Mouse (Mus musculus) mouse embryonic stem cell (cell line): ENCODE results near the gene Syn1.

Experiments
- in situ Hi-C, 2 experiments: fragments of 300-500 bp; cut with MboI; formaldehyde crosslinking; loops; 1 replicate in 1 of 2; 3 replicates in 1 of 2; pipeline ENCODE4 v1.14.3; 2019 to 2020; ENCODE audit warnings: low sequenced_read_pairs in 2 of 2, low pct_unique_long_range_greater_than_20kb in 1 of 2, mixed read lengths in 1 of 2; ENCODE audit not compliant: unreplicated experiment in 1 of 2

Syn1 gene

GRCm38 (mm10) chrX:20920844-20921364 is at the start of gene Syn1:
TSS of gene Syn1 (minus strand) at chrX:20921004.
- in situ Hi-C loops = no loop called here

DNA sequence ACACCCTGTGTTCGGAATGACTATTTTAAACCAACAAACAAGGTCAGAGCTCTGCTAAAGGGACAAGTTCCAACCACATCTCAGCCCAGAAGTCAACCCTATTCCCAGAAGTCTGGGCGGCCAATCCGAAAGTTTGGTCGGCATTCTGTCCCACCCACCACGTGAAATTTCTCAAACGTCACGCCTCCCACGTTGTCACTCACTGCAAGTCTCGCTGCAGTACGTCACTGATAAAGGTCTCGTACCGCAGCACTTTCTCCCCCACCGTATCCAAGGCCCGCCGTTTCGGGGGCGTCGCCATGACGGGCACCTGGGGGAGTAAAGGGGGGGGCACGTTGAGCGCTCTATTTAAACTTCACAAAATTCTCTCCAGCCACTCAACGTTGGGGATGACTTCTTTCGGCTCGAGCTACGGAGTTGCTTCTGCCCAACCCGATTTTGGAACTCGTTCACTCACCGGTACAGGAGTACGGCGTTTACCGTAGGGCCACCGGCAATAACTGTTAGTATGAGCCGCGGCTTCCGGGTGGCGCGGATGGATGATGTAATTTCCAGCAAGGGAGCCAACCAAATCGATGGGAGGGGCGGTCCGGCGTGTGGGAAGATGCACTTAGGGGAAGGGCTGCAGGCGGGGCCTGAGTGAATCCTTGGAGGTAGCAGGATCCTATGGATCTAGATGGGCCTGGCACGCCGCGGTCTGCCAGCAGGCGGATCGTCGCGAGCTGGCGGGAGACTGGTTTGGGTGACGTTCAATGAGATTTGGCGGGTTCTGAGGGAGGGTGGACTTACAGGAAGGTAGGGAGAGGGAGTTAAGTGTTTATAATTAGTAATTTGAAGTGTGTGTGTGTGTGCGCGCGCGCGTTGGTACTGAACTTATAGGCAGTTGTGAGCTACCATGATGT is 40.9 kb upstream of the Syn1 start, which contains the start of gene Uxt:
TSS of gene Uxt (minus strand) at position 541 of the 902 bp plus-strand sequence.
- in situ Hi-C loops = no loop called here

GRCm38 (mm10) chrX:20950191-20950880 is 29.5 kb upstream of the Syn1 start, which contains the start of gene Elk1:
TSS of gene Elk1 (minus strand) at chrX:20950608.
- in situ Hi-C loops = loop anchor here in 1 of 2 experiments (10.0 kb wide), 1 partner anchor 276 kb away; no protein-coding TSS in a partner anchor

- in situ Hi-C loops = no loop called here
Measured at GRCm38 (mm10) chrX:20946055-20946454, 25.3 kb upstream of the Syn1 start.

GRCm38 (mm10) chrX:20931963-20932362 is 11.2 kb upstream of the Syn1 start:
- in situ Hi-C loops = no loop called here

DNA sequence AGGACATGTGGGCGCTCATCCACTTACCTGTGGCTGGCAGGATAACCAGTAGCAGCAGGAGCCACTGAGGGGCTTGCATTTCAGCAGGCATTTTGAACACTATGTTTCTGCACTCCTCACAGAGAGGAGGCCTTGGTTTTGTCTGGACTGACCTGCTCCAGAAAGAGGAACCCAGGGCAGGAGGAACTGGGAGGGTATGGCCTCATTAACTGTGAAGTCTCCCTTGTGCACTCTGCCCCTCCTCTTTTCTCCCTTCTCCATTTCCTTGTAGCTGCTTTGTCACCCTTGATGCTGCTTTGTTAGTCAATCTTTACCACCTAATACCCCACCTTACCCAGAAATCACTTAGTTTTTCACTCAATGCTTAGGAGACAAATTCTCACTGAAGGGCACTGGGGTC is 10.6 kb upstream of the Syn1 start, which contains the start of gene Cfp:
TSS of gene Cfp (minus strand) at position 192 of the 400 bp plus-strand sequence.
- in situ Hi-C loops = no loop called here

- in situ Hi-C loops = no loop called here
Measured at GRCm38 (mm10) chrX:20929859-20930258, 9.1 kb upstream of the Syn1 start.

- in situ Hi-C loops = no loop called here
Measured at GRCm38 (mm10) chrX:20924976-20925375, 4.2 kb upstream of the Syn1 start.

GRCm38 (mm10) chrX:20923506-20923905 is 2.7 kb upstream of the Syn1 start:
- in situ Hi-C loops = no loop called here

DNA sequence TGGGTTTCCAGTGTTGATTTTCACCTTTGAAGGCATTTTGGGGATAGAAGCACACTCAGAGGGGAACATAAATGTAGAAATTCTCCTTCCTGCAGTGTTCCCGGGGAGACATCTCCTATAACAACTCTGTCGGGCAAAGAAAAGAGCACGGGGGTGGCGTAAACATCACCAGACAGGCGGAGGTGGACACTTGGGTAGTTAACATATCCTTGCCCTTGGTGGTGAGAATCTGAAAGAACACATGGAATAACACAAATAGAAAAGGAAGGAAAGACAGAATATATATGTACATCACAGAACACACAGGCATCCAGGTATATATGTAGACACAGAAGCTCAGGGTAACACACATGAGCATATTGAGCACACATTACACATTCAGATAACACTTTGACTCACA is 562 bp upstream of the Syn1 start:
- in situ Hi-C loops = no loop called here

- in situ Hi-C loops = no loop called here
Measured at GRCm38 (mm10) chrX:20920249-20920843, 458 bp downstream of the Syn1 start.

GRCm38 (mm10) chrX:20915075-20915474 is 5.7 kb downstream of the Syn1 start:
- in situ Hi-C loops = no loop called here

GRCm38 (mm10) chrX:20913726-20914125 is 7.1 kb downstream of the Syn1 start:
- in situ Hi-C loops = no loop called here

DNA sequence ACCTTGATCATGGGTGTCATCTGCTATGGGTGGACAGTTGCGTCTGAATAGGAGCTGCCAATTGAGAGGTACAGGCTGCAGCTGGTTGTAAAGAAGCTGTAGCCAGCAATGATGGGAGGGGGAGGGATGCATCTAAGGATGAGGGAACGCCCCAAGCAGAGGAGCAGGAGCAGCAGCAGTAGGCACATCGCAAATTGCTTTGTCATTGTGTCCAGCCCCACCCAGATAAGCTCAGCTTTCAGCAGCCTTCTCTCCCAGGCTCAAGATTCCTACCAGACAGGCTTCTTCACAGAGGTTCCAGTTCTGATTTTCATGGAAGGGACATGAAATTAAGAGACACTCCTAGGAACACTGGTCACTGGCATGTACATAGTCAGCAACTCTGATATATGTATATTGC is 10.7 kb downstream of the Syn1 start:
- in situ Hi-C loops = no loop called here

- in situ Hi-C loops = no loop called here
Measured at GRCm38 (mm10) chrX:20875241-20875640, 45.6 kb downstream of the Syn1 start.

GRCm38 (mm10) chrX:20872928-20873500 is 47.8 kb downstream of the Syn1 start:
- in situ Hi-C loops = no loop called here

GRCm38 (mm10) chrX:20869962-20870513 is 50.8 kb downstream of the Syn1 start, which contains the start of gene Timp1:
TSS of gene Timp1 (plus strand) at chrX:20870166.
- in situ Hi-C loops = no loop called here

DNA sequence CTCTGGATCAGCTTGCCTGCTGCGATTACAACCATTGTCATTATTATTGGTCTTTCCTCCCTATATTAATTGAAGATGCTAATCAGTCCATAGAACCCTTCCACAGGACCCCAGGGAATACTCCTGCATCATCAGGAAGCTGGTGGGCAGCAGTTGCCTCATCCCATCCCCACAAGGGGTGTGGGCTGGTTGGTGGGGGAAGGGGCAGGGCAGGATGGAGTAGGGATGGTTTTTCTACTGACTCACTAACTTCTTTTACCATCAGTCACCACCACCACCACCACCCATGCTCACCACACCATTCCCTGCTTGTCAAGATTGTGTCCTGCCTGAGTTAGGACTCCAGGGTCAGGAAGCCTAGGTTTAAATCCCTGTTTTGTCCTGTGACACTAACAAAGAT is 51.6 kb downstream of the Syn1 start:
- in situ Hi-C loops = no loop called here
